Mouse (Mus musculus): ENCODE measurements at regions not wholly inside any gene's neighbourhood (a gene's known extent, or its start where the extent isn't known, plus 50 kb on each side); places are given as distances from the start of the nearest gene placed in this dataset.

- no peaks in the 10 kb centered on the region for H3K4me1 ChIP-seq (replicated peaks)
- no peak overlapping the region for H3K4me3 ChIP-seq
- WGBS, result 55% methylated on average over 15 of the region's 15 CpGs
- no peak overlapping the region for H3K27ac ChIP-seq
- no peaks in the 10 kb centered on the region for H3K9me3 ChIP-seq
- DNase-seq (ENCODE audit: low spot score), result peak; percentile 74
- H3K36me3 ChIP-seq, result no peaks in the 10 kb centered on the region
- no peaks in the 10 kb centered on the region for H3K27me3 ChIP-seq (ENCODE audit: insufficient read depth, poor library complexity, severe bottlenecking)
These were observed 251.0 kb upstream of the Ccdc54 start for GRCm38 (mm10) chr16:50841677-50842580.

- Histone ChIP-seq H3K4me3 (no peak overlapping the region), H3K27me3 (ENCODE audit: insufficient read depth, poor library complexity, severe bottlenecking) (no peaks in the 10 kb centered on the region), H3K27ac (no peak overlapping the region), H3K36me3 (no peaks in the 10 kb centered on the region), H3K9me3 (no peaks in the 10 kb centered on the region), H3K4me1 (replicated peaks) (no peaks in the 10 kb centered on the region)
- 85% methylated on average over 10 of the region's 10 CpGs for WGBS
- DNase-seq (ENCODE audit: low spot score), result no peak
These were observed 250.3 kb upstream of the Ccdc54 start for GRCm38 (mm10) chr16:50841205-50841604.

- DNase-seq (ENCODE audit: low spot score), result no peak
- Histone ChIP-seq H3K27me3 (ENCODE audit: insufficient read depth, poor library complexity, severe bottlenecking) (no peaks in the 10 kb centered on the region), H3K4me1 (replicated peaks) (no peaks in the 10 kb centered on the region), H3K4me3 (no peak overlapping the region), H3K9me3 (no peaks in the 10 kb centered on the region), H3K27ac (no peak overlapping the region), H3K36me3 (no peaks in the 10 kb centered on the region)
- 82% methylated on average over 9 of the region's 9 CpGs for WGBS
These were observed 248.7 kb upstream of the Ccdc54 start for GRCm38 (mm10) chr16:50839665-50840064.

GRCm38 (mm10) chr16:50837416-50837815 is 246.5 kb upstream of the Ccdc54 start:
- WGBS, result 88% methylated on average over 9 of the region's 9 CpGs
- DNase-seq (ENCODE audit: low spot score), result no peak
- no peaks in the 10 kb centered on the region for H3K27me3 ChIP-seq (ENCODE audit: insufficient read depth, poor library complexity, severe bottlenecking)

GRCm38 (mm10) chr16:50836457-50836856 is 245.5 kb upstream of the Ccdc54 start:
- no peak for DNase-seq (ENCODE audit: low spot score)
- H3K27ac ChIP-seq, result no peak overlapping the region
- no peaks in the 10 kb centered on the region for H3K36me3 ChIP-seq
- no peaks in the 10 kb centered on the region for H3K9me3 ChIP-seq
- WGBS, result 81% methylated on average over 4 of the region's 4 CpGs
- no peak overlapping the region for H3K4me3 ChIP-seq
- no peaks in the 10 kb centered on the region for H3K27me3 ChIP-seq (ENCODE audit: insufficient read depth, poor library complexity, severe bottlenecking)
- H3K4me1 ChIP-seq (replicated peaks), result no peaks in the 10 kb centered on the region

More at GRCm38 (mm10) chr16:50837416-50837815, 246.5 kb upstream of the Ccdc54 start:
- H3K27ac ChIP-seq, result no peak overlapping the region
- no peaks in the 10 kb centered on the region for H3K4me1 ChIP-seq (replicated peaks)
- no peaks in the 10 kb centered on the region for H3K9me3 ChIP-seq
- no peaks in the 10 kb centered on the region for H3K36me3 ChIP-seq
- H3K4me3 ChIP-seq, result no peak overlapping the region

- H3K36me3 ChIP-seq, result no peaks in the 10 kb centered on the region
- no peaks in the 10 kb centered on the region for H3K27me3 ChIP-seq (ENCODE audit: insufficient read depth, poor library complexity, severe bottlenecking)
- no peak overlapping the region for H3K4me3 ChIP-seq
- 93% methylated on average over 2 of the region's 2 CpGs for WGBS
- DNase-seq (ENCODE audit: low spot score), result no peak
- H3K9me3 ChIP-seq, result no peaks in the 10 kb centered on the region
- H3K27ac ChIP-seq, result no peak overlapping the region
- H3K4me1 ChIP-seq (replicated peaks), result no peaks in the 10 kb centered on the region
These were observed 242.4 kb upstream of the Ccdc54 start for GRCm38 (mm10) chr16:50833357-50833756.

DNA sequence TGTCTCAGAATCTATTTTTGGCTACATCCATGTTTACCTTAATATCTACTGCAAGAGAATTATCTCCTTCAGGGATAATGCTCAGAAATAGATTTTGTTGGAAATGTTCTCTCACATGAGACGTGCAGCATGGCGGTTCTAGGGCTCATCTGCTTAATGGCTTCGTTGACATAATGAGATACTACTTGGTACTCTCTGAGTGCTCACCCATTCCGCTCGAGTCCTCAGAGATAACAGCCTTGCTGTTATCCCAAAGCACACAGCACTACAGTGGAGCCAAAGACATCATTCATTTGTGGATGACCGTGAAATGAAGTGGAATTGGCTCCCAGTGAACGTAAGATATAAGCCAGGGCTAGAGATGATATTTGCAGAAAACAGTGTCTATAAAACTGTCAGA is 231.4 kb upstream of the Ccdc54 start:
- WGBS, result 82% methylated on average over 7 of the region's 7 CpGs
- Histone ChIP-seq H3K27ac (no peak overlapping the region), H3K4me1 (replicated peaks) (no peaks in the 10 kb centered on the region), H3K4me3 (no peak overlapping the region), H3K36me3 (no peaks in the 10 kb centered on the region), H3K9me3 (no peaks in the 10 kb centered on the region), H3K27me3 (ENCODE audit: insufficient read depth, poor library complexity, severe bottlenecking) (no peaks in the 10 kb centered on the region)
- no peak for DNase-seq (ENCODE audit: low spot score)

DNA sequence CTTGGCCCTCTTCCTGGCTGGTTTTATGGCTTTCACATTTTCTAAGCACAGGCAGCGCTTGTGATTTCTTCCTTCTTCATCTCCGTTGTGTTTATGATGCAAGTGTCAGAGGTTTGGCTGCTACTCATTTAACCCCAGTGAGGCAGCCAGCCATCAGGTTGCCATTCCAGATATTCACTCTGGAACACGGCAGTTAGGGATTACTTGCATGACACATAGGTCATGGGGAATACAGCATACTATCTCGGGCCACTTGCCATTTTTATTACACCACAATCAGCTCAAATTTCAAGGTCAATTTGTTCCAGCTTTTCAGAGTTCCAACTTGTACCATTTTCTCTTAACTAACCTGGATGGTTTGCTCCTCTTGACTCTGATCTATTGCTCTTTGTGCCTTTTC is 223.7 kb upstream of the Ccdc54 start:
- Histone ChIP-seq H3K4me3 (no peak overlapping the region), H3K4me1 (replicated peaks) (no peaks in the 10 kb centered on the region), H3K27me3 (ENCODE audit: insufficient read depth, poor library complexity, severe bottlenecking) (no peaks in the 10 kb centered on the region), H3K36me3 (no peaks in the 10 kb centered on the region), H3K9me3 (no peaks in the 10 kb centered on the region), H3K27ac (no peak overlapping the region)
- WGBS, result 83% methylated on average over 4 of the region's 4 CpGs
- no peak for DNase-seq (ENCODE audit: low spot score)

GRCm38 (mm10) chr16:50799145-50799794 is 208.3 kb upstream of the Ccdc54 start:
- Histone ChIP-seq H3K4me3 (no peak overlapping the region), H3K4me1 (replicated peaks) (no peaks in the 10 kb centered on the region), H3K9me3 (no peaks in the 10 kb centered on the region), H3K36me3 (no peaks in the 10 kb centered on the region), H3K27ac (no peak overlapping the region), H3K27me3 (ENCODE audit: insufficient read depth, poor library complexity, severe bottlenecking) (no peaks in the 10 kb centered on the region)
- DNase-seq (ENCODE audit: low spot score), result peak; percentile 56
- 54% methylated on average over 10 of the region's 10 CpGs for WGBS

DNA sequence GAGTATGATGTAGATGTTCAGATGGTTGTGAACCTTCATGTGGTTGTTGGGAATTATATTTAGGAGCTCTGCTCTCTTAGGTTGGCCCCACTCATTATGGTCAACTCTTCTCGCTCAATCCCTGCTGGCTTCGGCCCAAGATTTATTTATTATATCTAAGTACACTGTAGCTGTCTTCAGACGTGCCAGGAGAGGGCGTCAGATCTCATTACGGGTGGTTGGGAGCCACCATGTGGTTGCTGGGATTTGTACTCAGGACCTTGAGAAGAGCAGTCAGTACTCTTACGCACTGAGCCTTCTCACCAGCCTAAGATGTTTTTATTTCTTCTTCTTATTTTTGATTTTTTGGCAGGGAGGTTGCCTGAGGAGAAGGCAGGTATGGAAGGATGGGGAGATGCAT is 207.1 kb upstream of the Ccdc54 start:
- 82% methylated on average over 6 of the region's 6 CpGs for WGBS
- H3K4me1 ChIP-seq (replicated peaks), result no peaks in the 10 kb centered on the region

GRCm38 (mm10) chr16:50792960-50793359 is 202.0 kb upstream of the Ccdc54 start:
- Histone ChIP-seq H3K9me3 (no peaks in the 10 kb centered on the region), H3K4me3 (no peak overlapping the region), H3K27me3 (ENCODE audit: insufficient read depth, poor library complexity, severe bottlenecking) (no peaks in the 10 kb centered on the region), H3K27ac (no peak overlapping the region), H3K4me1 (replicated peaks) (no peaks in the 10 kb centered on the region), H3K36me3 (no peaks in the 10 kb centered on the region)
- DNase-seq (ENCODE audit: low spot score), result no peak
- 81% methylated on average over 2 of the region's 2 CpGs for WGBS

More for the DNA sequence above, 207.1 kb upstream of the Ccdc54 start:
- no peaks in the 10 kb centered on the region for H3K27me3 ChIP-seq (ENCODE audit: insufficient read depth, poor library complexity, severe bottlenecking)
- no peaks in the 10 kb centered on the region for H3K9me3 ChIP-seq
- no peak overlapping the region for H3K4me3 ChIP-seq
- no peaks in the 10 kb centered on the region for H3K36me3 ChIP-seq
- H3K27ac ChIP-seq, result no peak overlapping the region
- no peak for DNase-seq (ENCODE audit: low spot score)

GRCm38 (mm10) chr16:50792506-50792905 is 201.6 kb upstream of the Ccdc54 start:
- no peaks in the 10 kb centered on the region for H3K9me3 ChIP-seq
- WGBS, result 58% methylated on average over 2 of the region's 2 CpGs
- DNase-seq (ENCODE audit: low spot score), result no peak
- no peaks in the 10 kb centered on the region for H3K27me3 ChIP-seq (ENCODE audit: insufficient read depth, poor library complexity, severe bottlenecking)
- no peaks in the 10 kb centered on the region for H3K36me3 ChIP-seq
- no peaks in the 10 kb centered on the region for H3K4me1 ChIP-seq (replicated peaks)
- H3K27ac ChIP-seq, result no peak overlapping the region
- H3K4me3 ChIP-seq, result no peak overlapping the region

DNA sequence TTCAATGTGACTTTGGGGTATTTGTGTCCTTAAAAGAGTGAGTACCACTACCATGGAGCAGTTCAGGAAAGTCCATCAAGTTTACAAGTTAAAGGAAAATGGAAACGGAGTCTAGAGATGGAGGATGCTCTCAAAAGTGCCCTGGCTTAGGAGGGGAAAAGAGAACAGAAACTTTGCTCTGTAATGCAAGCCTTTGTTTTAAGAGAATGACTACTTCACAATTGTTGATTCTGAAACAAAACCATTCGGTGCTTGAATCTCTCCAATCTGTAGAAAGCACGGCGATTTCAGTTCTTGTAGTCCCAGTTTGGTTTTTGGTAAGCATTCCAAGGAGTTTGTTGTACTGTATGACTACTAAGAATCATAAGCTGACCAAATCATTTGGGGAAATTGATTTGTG is 197.7 kb upstream of the Ccdc54 start:
- H3K4me3 ChIP-seq, result no peak overlapping the region
- no peaks in the 10 kb centered on the region for H3K9me3 ChIP-seq
- DNase-seq (ENCODE audit: low spot score), result no peak
- H3K27me3 ChIP-seq (ENCODE audit: insufficient read depth, poor library complexity, severe bottlenecking), result no peaks in the 10 kb centered on the region
- no peak overlapping the region for H3K27ac ChIP-seq
- WGBS, result 90% methylated on average over 4 of the region's 4 CpGs
- H3K4me1 ChIP-seq (replicated peaks), result peaks cover 9% of the 10 kb centered on the region
- no peaks in the 10 kb centered on the region for H3K36me3 ChIP-seq

Data from hindbrain, embryonic 10.5 days (tissue).